Mouse (Mus musculus) hindbrain, postnatal 0 days (tissue): Measurements from ENCODE around the gene Hnrnpc. TPM values are rescaled to one million over a fixed set of nuclear protein-coding genes. Genes with fewer than 3 reads are reported as not detected.

Experiments
- ATAC-seq: fragments of 200-750 bp; cut with Nextera tagmentation; 2 replicates; pipeline ENCODE4 v1.8.0; 2017; ENCODE audit warnings: mild to moderate bottlenecking, moderate TSS enrichment, moderate library complexity
- DNase-seq: peaks from one replicate; pipeline ENCODE4 v3.0.0-alpha.2; 2015; ENCODE audit warnings: low spot score
- H3K27ac ChIP-seq: fragments of 300-500 bp; sonication (generic); 2 replicates; pipeline ENCODE4 v1.5.1; 2014; ENCODE audit warnings: mild to moderate bottlenecking
- H3K27me3 ChIP-seq: fragments of 300-500 bp; sonication (generic); 2 replicates; pipeline ENCODE4 v1.6.1; 2014; ENCODE audit warnings: low read length, mixed read lengths; ENCODE audit not compliant: insufficient read depth
- H3K36me3 ChIP-seq: fragments of 300-500 bp; sonication (generic); 2 replicates; pipeline ENCODE4 v1.6.1; 2014; ENCODE audit warnings: low read length, mixed read lengths; ENCODE audit not compliant: insufficient read depth
- H3K4me1 ChIP-seq: fragments of 300-500 bp; sonication (generic); 2 replicates; pipeline ENCODE4 v1.6.1; 2014; ENCODE audit warnings: antibody characterized with exemption, low read length, mixed read lengths; ENCODE audit not compliant: insufficient read depth
- H3K4me2 ChIP-seq: fragments of 300-500 bp; sonication (generic); 2 replicates; pipeline ENCODE4 v1.6.1; 2014; ENCODE audit warnings: low read depth, mild to moderate bottlenecking, low read length, moderate library complexity, mixed read lengths
- H3K4me3 ChIP-seq: fragments of 300-500 bp; sonication (generic); 2 replicates; pipeline ENCODE4 v1.5.1; 2014; ENCODE audit warnings: low read length
- H3K9ac ChIP-seq: fragments of 300-500 bp; sonication (generic); replicated peaks from 2 replicates; pipeline ENCODE4 v1.6.1; 2014; ENCODE audit warnings: mild to moderate bottlenecking, low read length, moderate library complexity, mixed read lengths
- H3K9me3 ChIP-seq: fragments of 300-500 bp; sonication (generic); 2 replicates; pipeline ENCODE4 v1.6.1; 2016; ENCODE audit warnings: low read length, mixed read lengths
- CTCF ChIP-seq: IDR thresholded peaks from 2 replicates; pipeline ENCODE4 v1.5.1; 2016; ENCODE audit warnings: antibody characterized with exemption, control low read depth, low read depth
- WGBS: fragments of 180-500 bp; shearing (Covaris S2); extraction: QIAGEN DNeasy Blood & Tissue Kit; methylation state at CpG from one replicate; pipeline ENCODE4 v1.1.7; 2014; 5-methylcytosine and 5-hydroxymethylcytosine counted together
- polyA plus RNA-seq: library from polyadenylated mRNA; unstranded; fragments of >200 nt; fragmentation: Nextera tagmentation; extraction: Ambion mirVana; gene quantifications from 2 replicates; pipeline ENCODE4 v1.2.1, GENCODE M21; 2015
- total RNA-seq: library from RNA; depleted of rRNA; stranded (reverse); fragments of >200 nt; gene quantifications from 2 replicates; pipeline ENCODE4 v1.2.3, GENCODE M21; 2014; rRNA removed

Hnrnpc gene
- total and polyA plus RNA-seq, 2 experiments from 2014 or later, result 78.6 to 285 TPM

- Histone ChIP-seq H3K9me3 (no peaks in the 10 kb centered on the region), H3K4me2 (no peak overlapping the region), H3K36me3 (no peaks in the 10 kb centered on the region), H3K4me1 (peaks cover 15% of the 10 kb centered on the region; the same call in 1 of the 2 replicates), H3K27me3 (no peaks in the 10 kb centered on the region), H3K4me3 (no peak overlapping the region), H3K9ac (no peak overlapping the region), H3K27ac (no peak overlapping the region)
- ATAC-seq (no peak), DNase-seq (no peak)
- TF ChIP-seq CTCF, result no peak
- 84% methylated on average over 2 of the region's 2 CpGs for WGBS
Measured at GRCm38 (mm10) chr14:52024133-52024532, 79.7 kb downstream of the Hnrnpc start.

Other genes starting within 250 kb of the Hnrnpc start
- gene Mettl17, start 219.2 kb downstream of the Hnrnpc start, total RNA-seq, result 33.1 and 41.9 TPM in 2 replicates
- 61.8 and 72.5 TPM in 2 replicates for gene Mettl17, start 219.2 kb downstream of the Hnrnpc start, polyA plus RNA-seq
- 0.89 and 2.4 TPM in 2 replicates for gene Slc39a2, start 211.1 kb downstream of the Hnrnpc start, total RNA-seq
- 0.61 and 0.64 TPM in 2 replicates for gene Slc39a2, start 211.1 kb downstream of the Hnrnpc start, polyA plus RNA-seq
- gene Ndrg2, start 189.9 kb downstream of the Hnrnpc start, total RNA-seq, result 514 and 732 TPM in 2 replicates
- 543 and 625 TPM in 2 replicates for gene Ndrg2, start 189.9 kb downstream of the Hnrnpc start, polyA plus RNA-seq
- not detected in 2 replicates for gene Tppp2, start 185.6 kb downstream of the Hnrnpc start, total RNA-seq
- not detected in 2 replicates for gene Tppp2, start 185.6 kb downstream of the Hnrnpc start, polyA plus RNA-seq
- not detected in 2 replicates for gene Rnase13, start 181.3 kb downstream of the Hnrnpc start, total RNA-seq
- not detected in 2 replicates for gene Rnase13, start 181.3 kb downstream of the Hnrnpc start, polyA plus RNA-seq
- gene Arhgef40, start 119.3 kb downstream of the Hnrnpc start, total RNA-seq, result 113 and 124 TPM in 2 replicates
- gene Arhgef40, start 119.3 kb downstream of the Hnrnpc start, polyA plus RNA-seq, result 56.4 and 61.8 TPM in 2 replicates
- not detected in 2 replicates for gene Tmem253, start 88.4 kb downstream of the Hnrnpc start, total RNA-seq
- gene Tmem253, start 88.4 kb downstream of the Hnrnpc start, polyA plus RNA-seq, result 0.51 and 0.53 TPM in 2 replicates
- gene Zfp219, start 83.3 kb downstream of the Hnrnpc start, total RNA-seq, result 91.7 and 98.7 TPM in 2 replicates
- 25.8 and 31.0 TPM in 2 replicates for gene Zfp219, start 83.3 kb downstream of the Hnrnpc start, polyA plus RNA-seq
- not detected in 2 replicates for gene Olfr221, start 61.6 kb downstream of the Hnrnpc start, total RNA-seq
- not detected in 2 replicates for gene Olfr221, start 61.6 kb downstream of the Hnrnpc start, polyA plus RNA-seq
- 2.9 and 10.9 TPM in 2 replicates for gene Rpgrip1, start 6.7 kb upstream of the Hnrnpc start, total RNA-seq
- 53.4 and 53.7 TPM in 2 replicates for gene Rpgrip1, start 6.7 kb upstream of the Hnrnpc start, polyA plus RNA-seq
- gene Supt16, start 93.4 kb upstream of the Hnrnpc start, total RNA-seq, result 28.2 and 28.4 TPM in 2 replicates
- gene Supt16, start 93.4 kb upstream of the Hnrnpc start, polyA plus RNA-seq, result 43.5 and 43.8 TPM in 2 replicates
- gene Chd8, start 153.8 kb upstream of the Hnrnpc start, total RNA-seq, result 71.2 and 83.0 TPM in 2 replicates
- 32.6 and 32.9 TPM in 2 replicates for gene Chd8, start 153.8 kb upstream of the Hnrnpc start, polyA plus RNA-seq
- 61.0 and 62.1 TPM in 2 replicates for gene Tox4, start 175.1 kb upstream of the Hnrnpc start, total RNA-seq
- gene Tox4, start 175.1 kb upstream of the Hnrnpc start, polyA plus RNA-seq, result 41.9 and 45.6 TPM in 2 replicates
- gene Rab2b, start 175.5 kb upstream of the Hnrnpc start, total RNA-seq, result 43.9 and 45.5 TPM in 2 replicates
- 38.8 and 48.5 TPM in 2 replicates for gene Rab2b, start 175.5 kb upstream of the Hnrnpc start, polyA plus RNA-seq
- 19.9 and 22.5 TPM in 2 replicates for gene Mettl3, start 201.1 kb upstream of the Hnrnpc start, total RNA-seq
- 23.2 and 23.6 TPM in 2 replicates for gene Mettl3, start 201.1 kb upstream of the Hnrnpc start, polyA plus RNA-seq
- gene Sall2, start 224.7 kb upstream of the Hnrnpc start, total RNA-seq, result 96.4 and 105 TPM in 2 replicates
- 30.4 and 31.3 TPM in 2 replicates for gene Sall2, start 224.7 kb upstream of the Hnrnpc start, polyA plus RNA-seq